Mouse (Mus musculus) intestine, postnatal 0 days (tissue): ENCODE measurements around the gene Slc22a21. TPM values are rescaled to one million over a fixed set of nuclear protein-coding genes. Genes with fewer than 3 reads are reported as not detected.
"Not testable (repeated sequence)": the region's sequence is repeated elsewhere in the genome, so short reads cannot be mapped to it uniquely, and the experiment has no call there.

Experiments
- ATAC-seq: fragments of 200-750 bp; cut with Nextera tagmentation; 2 replicates; pipeline ENCODE4 v1.8.0; 2017; ENCODE audit warnings: mild to moderate bottlenecking, moderate TSS enrichment, moderate library complexity
- H3K27ac ChIP-seq: fragments of 300-500 bp; sonication (generic); 2 replicates; pipeline ENCODE4 v1.5.1; 2014; ENCODE audit warnings: mild to moderate bottlenecking, low read depth, low read length, moderate library complexity
- H3K27me3 ChIP-seq: fragments of 300-500 bp; sonication (generic); replicated peaks from 2 replicates; pipeline ENCODE4 v1.6.1; 2014; ENCODE audit warnings: low read length, mixed read lengths; ENCODE audit not compliant: control insufficient read depth, insufficient read depth
- H3K36me3 ChIP-seq: fragments of 300-500 bp; sonication (generic); 2 replicates; pipeline ENCODE4 v1.6.1; 2014; ENCODE audit warnings: mild to moderate bottlenecking, moderate library complexity; ENCODE audit not compliant: control insufficient read depth, insufficient read depth
- H3K4me1 ChIP-seq: fragments of 300-500 bp; sonication (generic); replicated peaks from 2 replicates; pipeline ENCODE4 v1.6.1; 2014; ENCODE audit warnings: antibody characterized with exemption, low read length, mixed read lengths; ENCODE audit not compliant: control insufficient read depth, insufficient read depth
- H3K4me2 ChIP-seq: fragments of 300-500 bp; sonication (generic); replicated peaks from 2 replicates; pipeline ENCODE4 v1.6.1; 2014; ENCODE audit warnings: low read depth, mild to moderate bottlenecking, moderate library complexity
- H3K4me3 ChIP-seq: fragments of 300-500 bp; sonication (generic); 2 replicates; pipeline ENCODE4 v1.5.1; 2014; ENCODE audit warnings: low read depth, low read length
- H3K9ac ChIP-seq: fragments of 300-500 bp; sonication (generic); 2 replicates; pipeline ENCODE4 v1.6.1; 2014; ENCODE audit warnings: mild to moderate bottlenecking, low read depth, low read length
- H3K9me3 ChIP-seq: fragments of 300-500 bp; sonication (generic); 2 replicates; pipeline ENCODE4 v1.6.1; 2016; ENCODE audit warnings: mixed run types; ENCODE audit not compliant: control insufficient read depth
- CTCF ChIP-seq: sonication (generic); IDR thresholded peaks from 2 replicates; pipeline ENCODE4 v1.5.1; 2016; ENCODE audit warnings: low read depth, mild to moderate bottlenecking, control low read depth, antibody characterized with exemption, moderate library complexity
- WGBS: fragments of 180-500 bp; shearing (Covaris S2); extraction: QIAGEN DNeasy Blood & Tissue Kit; methylation state at CpG from one replicate; pipeline ENCODE4 v1.1.7; 2014; 5-methylcytosine and 5-hydroxymethylcytosine counted together
- polyA plus RNA-seq: library from polyadenylated mRNA; unstranded; fragments of >200 nt; fragmentation: Nextera tagmentation; extraction: Ambion mirVana; gene quantifications from 2 replicates; pipeline ENCODE4 v1.2.1, GENCODE M21; 2015

The Slc22a21 gene
- polyA plus RNA-seq, 1 experiment from 2014 or later, result 6.8 TPM

GRCm38 (mm10) chr11:54002761-54003717, 22.9 kb upstream of the Slc22a21 start:
- H3K4me2 ChIP-seq, H3K27me3 ChIP-seq, H3K9ac ChIP-seq, ATAC-seq, H3K36me3 ChIP-seq, H3K9me3 ChIP-seq, H3K4me1 ChIP-seq, H3K4me3 ChIP-seq, H3K27ac ChIP-seq: not testable (repeated sequence)
- peak; percentile 92 for TF ChIP-seq CTCF
- 44% methylated on average over 12 of the region's 12 CpGs for WGBS

GRCm38 (mm10) chr11:54002147-54002760, 22.1 kb upstream of the Slc22a21 start:
- no peak overlapping the region for H3K27ac ChIP-seq
- H3K27me3 ChIP-seq, result no peaks in the 10 kb centered on the region
- H3K4me1 ChIP-seq, result no peaks in the 10 kb centered on the region
- H3K4me3 ChIP-seq, result no peak overlapping the region
- no peak for ATAC-seq
- no peak overlapping the region; the same call in 1 of the 2 replicates for H3K4me2 ChIP-seq
- H3K36me3 ChIP-seq, result no peaks in the 10 kb centered on the region
- H3K9ac ChIP-seq, result no peak overlapping the region
- no peaks in the 10 kb centered on the region for H3K9me3 ChIP-seq
- peak; percentile 89 for TF ChIP-seq CTCF
- 2% methylated on average over 5 of the region's 5 CpGs for WGBS

DNA sequence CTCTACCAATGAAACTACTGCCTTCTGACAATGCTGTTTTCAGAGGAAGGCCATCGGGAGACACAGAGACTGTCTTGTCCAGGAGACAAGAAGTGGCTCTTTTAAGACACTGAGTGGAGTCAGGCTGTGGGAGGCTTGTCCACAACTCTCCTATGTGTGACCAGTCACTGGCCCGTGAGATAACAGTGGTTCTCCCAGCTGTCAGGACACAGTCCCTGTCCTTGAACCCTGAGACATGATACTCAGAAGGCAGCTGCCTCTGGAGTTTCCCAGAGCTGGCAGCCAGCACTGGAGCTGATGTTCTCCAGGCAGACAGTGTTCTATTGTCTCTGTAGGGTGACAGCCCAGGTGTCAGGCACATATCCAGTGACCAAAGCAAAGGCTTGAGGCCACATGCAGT, 17.5 kb upstream of the Slc22a21 start:
- ATAC-seq, result no peak

DNA sequence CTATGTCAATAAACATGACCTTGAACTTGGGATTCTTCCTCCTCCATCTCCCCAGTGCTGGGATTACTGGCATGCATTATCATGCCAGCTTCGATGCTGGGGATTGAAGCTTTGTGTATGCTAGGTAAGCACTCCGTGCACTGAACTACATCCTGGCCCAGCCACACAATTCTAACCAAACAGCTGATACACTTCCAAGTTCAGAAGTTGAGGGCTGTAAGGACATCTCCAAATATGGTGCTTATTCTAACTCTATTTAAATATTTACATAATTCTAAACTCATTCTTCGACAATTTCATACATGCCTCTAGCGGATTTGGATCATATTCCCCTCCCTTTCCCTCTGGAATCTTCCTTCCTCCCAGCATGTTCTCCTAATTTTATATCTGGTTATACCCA, 12.1 kb upstream of the Slc22a21 start:
- Histone ChIP-seq H3K36me3 (no peaks in the 10 kb centered on the region), H3K4me1 (no peaks in the 10 kb centered on the region), H3K27ac (no peak overlapping the region), H3K27me3 (no peaks in the 10 kb centered on the region), H3K9me3 (no peaks in the 10 kb centered on the region), H3K9ac (no peak overlapping the region), H3K4me3 (no peak overlapping the region), H3K4me2 (no peak overlapping the region)
- no peak for TF ChIP-seq CTCF
- 49% methylated on average over 4 of the region's 4 CpGs for WGBS
- no peak for ATAC-seq

More for the DNA sequence above, 17.5 kb upstream of the Slc22a21 start:
- no peaks in the 10 kb centered on the region for H3K27me3 ChIP-seq
- TF ChIP-seq CTCF, result no peak
- H3K4me1 ChIP-seq, result no peaks in the 10 kb centered on the region
- H3K36me3 ChIP-seq, result no peaks in the 10 kb centered on the region
- no peak overlapping the region for H3K27ac ChIP-seq
- H3K4me3 ChIP-seq, result no peak overlapping the region
- H3K9ac ChIP-seq, result no peak overlapping the region
- WGBS, result 72% methylated on average over 2 of the region's 2 CpGs
- H3K9me3 ChIP-seq, result no peaks in the 10 kb centered on the region
- no peak overlapping the region for H3K4me2 ChIP-seq

GRCm38 (mm10) chr11:53989232-53989631, 9.1 kb upstream of the Slc22a21 start:
- H3K9me3 ChIP-seq, result no peaks in the 10 kb centered on the region
- H3K4me2 ChIP-seq, result no peak overlapping the region
- ATAC-seq, result no peak
- no peaks in the 10 kb centered on the region for H3K36me3 ChIP-seq
- no peak overlapping the region for H3K27ac ChIP-seq
- WGBS, result 51% methylated on average over 1 of the region's 1 CpGs
- no peak overlapping the region for H3K4me3 ChIP-seq
- H3K4me1 ChIP-seq, result no peaks in the 10 kb centered on the region
- no peak overlapping the region for H3K9ac ChIP-seq
- peak; percentile 55 for TF ChIP-seq CTCF
- no peaks in the 10 kb centered on the region for H3K27me3 ChIP-seq

DNA sequence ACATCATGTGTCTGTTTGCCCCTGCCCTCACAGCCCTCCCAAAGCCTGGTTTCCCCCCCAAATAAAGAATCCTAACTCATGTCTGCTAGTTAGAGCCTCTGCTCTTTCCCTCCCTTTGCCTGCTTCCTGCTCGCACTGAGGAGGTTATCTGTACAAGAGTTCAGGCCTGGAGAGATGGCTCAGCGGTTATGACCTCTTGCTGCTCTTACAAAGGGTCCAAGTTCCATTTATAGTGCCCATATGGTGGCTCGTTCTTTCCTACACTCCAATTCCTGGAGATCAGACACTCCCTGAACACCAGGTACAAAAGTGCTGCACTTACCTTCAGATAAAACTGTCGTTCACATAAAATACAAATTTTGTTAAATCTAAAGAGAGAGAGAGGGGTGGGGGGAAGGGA, 7.9 kb upstream of the Slc22a21 start:
- H3K27ac ChIP-seq, result peak overlapping the region; percentile 41; the same call in 1 of the 2 replicates
- no peaks in the 10 kb centered on the region for H3K27me3 ChIP-seq
- no peaks in the 10 kb centered on the region for H3K36me3 ChIP-seq
- H3K4me2 ChIP-seq, result no peak overlapping the region
- H3K9me3 ChIP-seq, result no peaks in the 10 kb centered on the region
- no peak overlapping the region for H3K4me3 ChIP-seq
- ATAC-seq, result peak; percentile 82
- H3K4me1 ChIP-seq, result no peaks in the 10 kb centered on the region
- H3K9ac ChIP-seq, result no peak overlapping the region
- no peak for TF ChIP-seq CTCF
- WGBS, result 20% methylated on average over 4 of the region's 4 CpGs
